Mouse (Mus musculus): ENCODE results near the gene Cnksr1. TPM values are rescaled to one million over a fixed set of nuclear protein-coding genes. Genes with fewer than 3 reads are reported as not detected.

Cnksr1 gene
- not detected for total RNA-seq (2023)

GRCm38 (mm10) chr4:134238279-134238651 lies at the start of gene Cnksr1:
Gene Cnksr1 (minus strand): TSS chr4:134238399.

GRCm38 (mm10) chr4:134287575-134288025 lies 49.4 kb upstream of the Cnksr1 start, which contains the start of gene Pdik1l:
Gene Pdik1l (minus strand): TSS chr4:134287895.

GRCm38 (mm10) chr4:134253722-134254324 lies 15.6 kb upstream of the Cnksr1 start, which contains the start of gene Grrp1:
Gene Grrp1 (minus strand): TSS chr4:134254106.

GRCm38 (mm10) chr4:134246719-134247258 lies 8.6 kb upstream of the Cnksr1 start, which contains the start of gene Gm30191:
Gene Gm30191 (plus strand): TSS chr4:134246935.

GRCm38 (mm10) chr4:134245148-134245843 lies 7.1 kb upstream of the Cnksr1 start, which contains the start of gene Zfp593:
Gene Zfp593 (minus strand): TSS chr4:134245592.

GRCm38 (mm10) chr4:134243516-134244250 lies 5.5 kb upstream of the Cnksr1 start, which contains the start of gene E130218I03Rik:
Gene E130218I03Rik (plus strand): TSS chr4:134243662.

GRCm38 (mm10) chr4:134227194-134227593 lies 11.0 kb downstream of the Cnksr1 start, which contains the start of gene Catsper4:
Gene Catsper4 (minus strand): TSS chr4:134227383.

GRCm38 (mm10) chr4:134202904-134203303 lies 35.3 kb downstream of the Cnksr1 start, which contains the start of gene Gm7534:
Gene Gm7534 (minus strand): TSS chr4:134203004.

Other genes starting within 250 kb of the Cnksr1 start
- 10 to 100 TPM; 64.0 to 71.1 TPM for gene Dhdds, start 237.5 kb downstream of the Cnksr1 start, total RNA-seq (2023)
- 10 to 100 TPM; 43.4 to 50.8 TPM for gene Lin28a, start 219.6 kb downstream of the Cnksr1 start, total RNA-seq (2023)
- gene Zfp683, start 184.6 kb downstream of the Cnksr1 start, total RNA-seq (2023): under 1 TPM in 1 of 2 experiments, not detected in 1; 0.24 TPM
- gene Crybg2, start 177.6 kb downstream of the Cnksr1 start, total RNA-seq (2023): under 1 TPM; 0.42 to 0.44 TPM
- 1,000 to 10,000 TPM; 1,669 to 1,713 TPM for gene Cd52, start 143.3 kb downstream of the Cnksr1 start, total RNA-seq (2023)
- 1 to 10 TPM; 6.1 to 8.0 TPM for gene Ubxn11, start 135.8 kb downstream of the Cnksr1 start, total RNA-seq (2023)
- 1,000 to 10,000 TPM; 1,034 to 1,041 TPM for gene Sh3bgrl3, start 109.6 kb downstream of the Cnksr1 start, total RNA-seq (2023)
- 10 to 100 TPM; 13.1 to 18.9 TPM for gene Cep85, start 51.3 kb downstream of the Cnksr1 start, total RNA-seq (2023)
- gene Gm7534, start 35.4 kb downstream of the Cnksr1 start, total RNA-seq (2023): not detected
- gene Catsper4, start 11.0 kb downstream of the Cnksr1 start, total RNA-seq (2023): not detected
- not detected for gene E130218I03Rik, start 5.3 kb upstream of the Cnksr1 start, total RNA-seq (2023)
- gene Zfp593, start 7.2 kb upstream of the Cnksr1 start, total RNA-seq (2023): 1 to 10 TPM; 3.8 to 4.7 TPM
- gene Gm30191, start 8.5 kb upstream of the Cnksr1 start, total RNA-seq (2023): not detected
- not detected for gene Grrp1, start 15.7 kb upstream of the Cnksr1 start, total RNA-seq (2023)
- 10 to 100 TPM; 12.1 to 15.9 TPM for gene Pdik1l, start 49.5 kb upstream of the Cnksr1 start, total RNA-seq (2023)
- not detected for gene Trim63, start 76.7 kb upstream of the Cnksr1 start, total RNA-seq (2023)
- under 1 TPM in 1 of 2 experiments, not detected in 1; 0.51 TPM for gene Slc30a2, start 104.8 kb upstream of the Cnksr1 start, total RNA-seq (2023)
- gene Extl1, start 145.5 kb upstream of the Cnksr1 start, total RNA-seq (2023): not detected
- 10 to 100 TPM; 12.9 to 16.8 TPM for gene Pafah2, start 157.9 kb upstream of the Cnksr1 start, total RNA-seq (2023)
- gene Stmn1, start 229.9 kb upstream of the Cnksr1 start, total RNA-seq (2023): 100 to 1,000 TPM; 214 to 233 TPM